Mouse (Mus musculus): ENCODE results near the gene Gm49394.
A peak's percentile ranks its signal among the peaks of the same experiment; 100 is the strongest.

Gene Gm49394

GRCm38 (mm10) chr7:142669751-142670625 is at the start of gene Gm49394:
Gm49394 (minus strand) TSS chr7:142669942.
- no peak for DNase-seq (ENCODE audit: inconsistent ontology term)

- DNase-seq (ENCODE audit: inconsistent ontology term) = peak; percentile 31
Measured at GRCm38 (mm10) chr7:142714783-142715498, 45.2 kb upstream of the Gm49394 start.

- no peak for DNase-seq (ENCODE audit: inconsistent ontology term)
Measured at GRCm38 (mm10) chr7:142706873-142707272, 37.1 kb upstream of the Gm49394 start.

GRCm38 (mm10) chr7:142699334-142699860 is 29.7 kb upstream of the Gm49394 start:
- DNase-seq (ENCODE audit: inconsistent ontology term) = peak; percentile 34

GRCm38 (mm10) chr7:142678611-142679010 is 8.9 kb upstream of the Gm49394 start:
- no peak for DNase-seq (ENCODE audit: inconsistent ontology term)

GRCm38 (mm10) chr7:142675644-142676043 is 5.9 kb upstream of the Gm49394 start:
- DNase-seq (ENCODE audit: inconsistent ontology term) = no peak

- DNase-seq (ENCODE audit: inconsistent ontology term) = no peak
Measured at GRCm38 (mm10) chr7:142675141-142675540, 5.4 kb upstream of the Gm49394 start.

GRCm38 (mm10) chr7:142672120-142672519 is 2.4 kb upstream of the Gm49394 start:
- DNase-seq (ENCODE audit: inconsistent ontology term) = no peak

- no peak for DNase-seq (ENCODE audit: inconsistent ontology term)
Measured at GRCm38 (mm10) chr7:142671067-142671466, 1.3 kb upstream of the Gm49394 start.

GRCm38 (mm10) chr7:142668328-142668727 is 1.4 kb downstream of the Gm49394 start:
- DNase-seq (ENCODE audit: inconsistent ontology term) = no peak

GRCm38 (mm10) chr7:142667521-142667920 is 2.2 kb downstream of the Gm49394 start:
- DNase-seq (ENCODE audit: inconsistent ontology term) = no peak

- DNase-seq (ENCODE audit: inconsistent ontology term) = no peak
Measured at GRCm38 (mm10) chr7:142666659-142667058, 3.1 kb downstream of the Gm49394 start, which contains the start of gene Igf2. Igf2 (minus strand) TSS chr7:142666816.

- DNase-seq (ENCODE audit: inconsistent ontology term) = no peak
Measured at GRCm38 (mm10) chr7:142666109-142666508, 3.6 kb downstream of the Gm49394 start.

- DNase-seq (ENCODE audit: inconsistent ontology term) = no peak
Measured at GRCm38 (mm10) chr7:142665364-142665763, 4.4 kb downstream of the Gm49394 start.

- no peak for DNase-seq (ENCODE audit: inconsistent ontology term)
Measured at GRCm38 (mm10) chr7:142664465-142665029, 5.2 kb downstream of the Gm49394 start.

- DNase-seq (ENCODE audit: inconsistent ontology term) = no peak
Measured at GRCm38 (mm10) chr7:142663931-142664421, 5.8 kb downstream of the Gm49394 start.

- no peak for DNase-seq (ENCODE audit: inconsistent ontology term)
Measured at GRCm38 (mm10) chr7:142663151-142663550, 6.6 kb downstream of the Gm49394 start.

- no peak for DNase-seq (ENCODE audit: inconsistent ontology term)
Measured at GRCm38 (mm10) chr7:142661811-142662210, 7.9 kb downstream of the Gm49394 start.

- no peak for DNase-seq (ENCODE audit: inconsistent ontology term)
Measured at GRCm38 (mm10) chr7:142661046-142661445, 8.7 kb downstream of the Gm49394 start.

- DNase-seq (ENCODE audit: inconsistent ontology term) = no peak
Measured at GRCm38 (mm10) chr7:142660651-142660945, 9.1 kb downstream of the Gm49394 start.

GRCm38 (mm10) chr7:142659767-142660650 is 9.7 kb downstream of the Gm49394 start:
- no peak for DNase-seq (ENCODE audit: inconsistent ontology term)
